Mouse (Mus musculus) embryonic facial prominence, embryonic 10.5 days (tissue): Measurements from ENCODE around the gene Vti1a. TPM values are rescaled to one million over a fixed set of nuclear protein-coding genes. Genes with fewer than 3 reads are reported as not detected.

ENCODE experiments used
- DNase-seq: peaks from one replicate; pipeline ENCODE4 v3.0.0-alpha.2; 2017; ENCODE audit warnings: low spot score
- H3K27ac ChIP-seq: fragments of 300-500 bp; sonication (generic); replicated peaks from 2 replicates; pipeline ENCODE4 v1.5.1; 2016; ENCODE audit warnings: mild to moderate bottlenecking
- H3K27me3 ChIP-seq: fragments of 300-500 bp; sonication (generic); replicated peaks from 2 replicates; pipeline ENCODE4 v1.6.1; 2016; ENCODE audit warnings: low read depth, mild to moderate bottlenecking; ENCODE audit not compliant: poor library complexity, severe bottlenecking
- H3K36me3 ChIP-seq: fragments of 300-500 bp; sonication (generic); replicated peaks from 2 replicates; pipeline ENCODE4 v1.6.1; 2016; ENCODE audit warnings: mild to moderate bottlenecking, moderate library complexity
- H3K4me1 ChIP-seq: fragments of 300-500 bp; sonication (generic); 2 replicates; pipeline ENCODE4 v1.6.1; 2016
- H3K4me3 ChIP-seq: fragments of 300-500 bp; sonication (generic); 2 replicates; pipeline ENCODE4 v1.5.1; 2016; ENCODE audit warnings: mild to moderate bottlenecking, moderate library complexity
- H3K9me3 ChIP-seq: fragments of 300-500 bp; sonication (generic); 2 replicates; pipeline ENCODE4 v1.6.1; 2016; ENCODE audit warnings: mild to moderate bottlenecking
- WGBS: fragments of 180-500 bp; shearing (Covaris S2); methylation state at CpG from one replicate; pipeline ENCODE4 v1.1.7; 2016; 5-methylcytosine and 5-hydroxymethylcytosine counted together
- polyA plus RNA-seq: library from polyadenylated mRNA; unstranded; fragments of >200 nt; fragmentation: Nextera tagmentation; extraction: Ambion mirVana; gene quantifications from 2 replicates; pipeline ENCODE4 v1.2.1, GENCODE M21; 2016

Gene Vti1a
- polyA plus RNA-seq, 1 experiment from 2014 or later: 31.2 TPM

DNA sequence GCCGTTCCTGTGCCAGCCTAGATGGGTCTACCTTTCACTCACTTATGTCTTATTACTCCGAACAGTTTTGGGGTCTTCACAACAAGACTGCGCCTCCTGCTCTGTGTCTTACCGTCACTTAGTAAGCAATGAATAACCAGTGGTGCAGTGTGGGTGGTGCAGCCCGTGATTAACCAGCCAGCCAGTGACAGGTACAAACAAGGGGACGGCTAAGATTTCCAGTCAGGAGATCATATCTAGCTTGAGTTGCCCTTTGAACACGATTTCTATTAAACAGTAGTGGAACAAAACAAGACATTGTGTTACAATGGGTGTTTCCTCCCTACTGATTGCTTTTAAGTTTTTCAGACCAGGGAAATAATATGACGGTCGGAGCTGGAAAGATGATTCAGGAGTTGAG, 27.2 kb downstream of the Vti1a start:
- Histone ChIP-seq H3K27me3 (no peaks in the 10 kb centered on the region), H3K36me3 (peaks cover 13% of the 10 kb centered on the region; the same call in 1 of the 2 replicates), H3K4me1 (no peaks in the 10 kb centered on the region), H3K4me3 (no peak overlapping the region), H3K9me3 (no peaks in the 10 kb centered on the region), H3K27ac (no peak overlapping the region)
- WGBS: 90% methylated on average over 9 of the region's 9 CpGs
- no peak for DNase-seq

DNA sequence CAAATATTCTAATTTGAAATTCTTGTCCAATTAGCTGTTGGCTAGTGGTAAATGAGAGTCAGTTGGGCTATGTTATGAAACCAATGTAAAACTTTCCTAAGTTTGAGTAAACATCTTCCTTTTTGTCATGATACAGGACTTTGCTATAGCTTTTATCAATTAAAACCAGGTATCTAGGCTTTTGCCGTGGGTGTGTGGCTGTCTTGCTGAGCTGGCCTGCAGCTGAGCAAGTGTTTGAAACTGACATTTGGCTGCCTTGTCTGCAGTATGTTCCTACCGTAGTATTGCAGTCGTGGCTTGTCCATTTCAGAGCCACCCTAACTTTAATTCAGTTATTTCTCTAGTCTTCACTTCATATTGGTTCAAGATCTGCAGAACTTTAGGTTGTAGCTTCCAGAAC, 32.1 kb downstream of the Vti1a start:
- no peak for DNase-seq
- 87% methylated on average over 3 of the region's 3 CpGs for WGBS
- Histone ChIP-seq H3K36me3 (peaks cover 7% of the 10 kb centered on the region; the same call in 1 of the 2 replicates), H3K4me1 (peaks cover 19% of the 10 kb centered on the region), H3K9me3 (no peaks in the 10 kb centered on the region), H3K4me3 (no peak overlapping the region), H3K27me3 (no peaks in the 10 kb centered on the region), H3K27ac (no peak overlapping the region)

DNA sequence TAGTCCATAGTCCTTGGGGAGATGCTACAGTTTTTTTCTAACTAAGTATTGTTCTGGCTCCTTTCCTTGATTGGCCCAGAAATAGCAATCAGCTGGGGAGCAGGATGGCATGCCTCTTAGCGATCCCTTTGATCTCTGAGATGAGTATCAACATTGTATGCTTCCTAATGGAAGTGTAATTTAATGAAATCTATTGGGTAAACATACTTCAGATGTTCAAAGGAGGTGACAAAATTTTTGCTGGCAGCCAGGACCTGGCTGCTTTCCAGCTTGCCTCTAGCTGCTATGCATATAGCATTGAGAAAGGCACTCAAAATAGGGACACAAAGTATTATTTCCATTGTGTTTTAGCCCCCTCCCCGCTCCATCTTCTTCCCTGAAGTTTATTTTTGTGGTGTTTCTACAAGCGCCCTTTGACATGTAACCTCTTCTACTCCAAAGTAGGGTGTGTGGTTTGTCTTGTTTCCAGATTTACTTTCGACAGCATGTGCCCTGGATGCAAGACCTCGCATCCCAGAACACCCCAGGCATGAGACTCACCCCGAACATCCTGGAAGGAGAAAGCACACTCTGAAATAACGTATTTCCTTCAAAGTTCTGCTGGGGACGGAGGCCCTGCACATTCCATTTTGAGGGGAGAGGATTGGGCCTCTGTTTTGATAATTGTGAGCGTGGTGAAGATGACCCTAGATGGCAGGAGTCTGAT, 34.7 kb downstream of the Vti1a start:
- Histone ChIP-seq H3K36me3 (no peaks in the 10 kb centered on the region; the same call in 1 of the 2 replicates), H3K27me3 (no peaks in the 10 kb centered on the region), H3K9me3 (no peaks in the 10 kb centered on the region), H3K4me1 (peaks cover 19% of the 10 kb centered on the region), H3K4me3 (no peak overlapping the region), H3K27ac (no peak overlapping the region)
- WGBS: 72% methylated on average over 9 of the region's 9 CpGs
- DNase-seq: no peak

DNA sequence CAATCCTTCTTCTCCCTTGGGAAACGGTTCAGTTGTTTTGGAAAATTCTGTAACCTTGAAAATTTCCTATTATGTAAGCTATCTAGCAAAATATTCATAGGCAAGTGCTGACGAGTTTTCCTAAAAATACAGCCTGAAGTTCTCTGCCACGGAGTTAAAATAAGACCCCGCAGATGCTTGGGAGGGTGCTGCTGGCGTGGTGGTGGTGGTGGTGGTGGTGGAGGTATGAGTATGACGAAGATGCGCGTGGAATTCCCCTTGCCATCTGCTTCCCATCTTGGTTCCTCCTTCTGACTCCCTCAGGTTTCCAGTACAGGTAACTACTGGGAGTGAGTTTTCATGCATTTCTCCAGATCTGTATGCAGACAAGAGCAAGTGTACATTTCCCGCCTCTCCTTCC, 46.5 kb downstream of the Vti1a start:
- no peak for DNase-seq
- Histone ChIP-seq H3K36me3 (no peaks in the 10 kb centered on the region), H3K27me3 (no peaks in the 10 kb centered on the region), H3K27ac (no peak overlapping the region), H3K4me1 (no peaks in the 10 kb centered on the region), H3K4me3 (no peak overlapping the region), H3K9me3 (no peaks in the 10 kb centered on the region)
- WGBS: 92% methylated on average over 9 of the region's 9 CpGs

DNA sequence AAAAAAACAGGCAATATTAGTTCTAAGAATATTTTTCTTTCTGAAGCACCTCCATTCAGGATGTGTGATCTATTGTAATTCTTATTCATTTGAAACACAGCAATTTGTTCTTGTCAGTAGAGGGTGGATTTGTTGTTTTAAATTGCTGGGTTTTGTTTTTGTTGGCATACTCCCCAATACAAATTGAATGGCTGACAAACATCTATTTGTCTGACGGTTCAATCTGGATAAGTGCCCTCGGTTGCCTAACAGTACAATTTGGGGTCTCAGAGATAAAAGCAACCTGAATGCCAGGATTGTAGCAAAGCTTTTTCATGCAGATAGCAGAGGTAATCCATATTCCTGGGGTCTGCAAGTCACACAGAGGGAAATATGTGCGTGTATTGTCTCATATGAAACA, 53.6 kb downstream of the Vti1a start:
- Histone ChIP-seq H3K9me3 (no peaks in the 10 kb centered on the region), H3K4me1 (peaks cover 3% of the 10 kb centered on the region; the same call in 1 of the 2 replicates), H3K4me3 (no peak overlapping the region), H3K27ac (no peak overlapping the region), H3K36me3 (no peaks in the 10 kb centered on the region), H3K27me3 (no peaks in the 10 kb centered on the region)
- WGBS: 74% methylated on average over 3 of the region's 3 CpGs
- no peak for DNase-seq

DNA sequence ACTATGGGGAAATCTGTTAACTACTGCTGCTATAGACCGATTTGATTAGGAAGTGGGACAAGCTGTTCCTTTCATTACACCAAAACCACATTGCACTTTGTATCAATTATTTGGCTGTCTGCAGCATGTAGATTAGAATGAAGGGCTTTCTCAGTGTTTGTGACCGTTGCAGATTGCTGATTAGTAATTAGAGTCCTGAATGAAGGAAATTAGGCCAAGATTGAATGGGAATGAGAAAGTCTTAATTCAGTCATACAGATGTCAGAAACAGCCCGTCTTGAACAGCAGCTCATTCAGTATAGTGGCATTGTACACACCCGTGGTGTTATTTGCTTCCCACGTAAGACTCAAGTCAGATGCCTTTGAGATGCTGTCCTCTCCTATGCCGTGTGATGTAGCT, 60.2 kb downstream of the Vti1a start:
- WGBS: 73% methylated on average over 6 of the region's 6 CpGs
- H3K4me3 ChIP-seq: no peak overlapping the region
- no peaks in the 10 kb centered on the region for H3K36me3 ChIP-seq
- no peak overlapping the region for H3K27ac ChIP-seq
- H3K4me1 ChIP-seq: peaks cover 17% of the 10 kb centered on the region
- no peaks in the 10 kb centered on the region for H3K9me3 ChIP-seq
- H3K27me3 ChIP-seq: no peaks in the 10 kb centered on the region
- DNase-seq: no peak

DNA sequence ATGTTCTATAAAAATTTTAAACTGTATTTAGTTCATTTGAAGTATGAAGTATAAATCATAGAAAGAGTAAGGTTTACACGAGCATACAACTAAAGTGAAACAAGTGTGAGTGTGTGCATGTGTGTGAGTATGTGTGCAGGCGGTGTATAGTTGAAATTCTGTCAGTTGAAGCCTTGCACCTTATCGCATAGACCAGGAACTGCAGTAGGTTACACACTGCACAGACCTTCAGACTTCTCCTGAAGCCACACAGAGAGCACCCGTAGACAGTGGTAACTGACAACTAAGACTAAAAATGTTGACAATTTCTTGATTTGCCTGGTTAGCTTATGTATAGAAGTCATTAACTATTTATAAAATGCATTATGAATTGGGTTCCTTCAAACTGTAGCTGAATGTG, 61.4 kb downstream of the Vti1a start:
- Histone ChIP-seq H3K27ac (no peak overlapping the region), H3K36me3 (no peaks in the 10 kb centered on the region), H3K27me3 (no peaks in the 10 kb centered on the region), H3K4me3 (no peak overlapping the region), H3K4me1 (peaks cover 26% of the 10 kb centered on the region), H3K9me3 (no peaks in the 10 kb centered on the region)
- 94% methylated on average over 4 of the region's 4 CpGs for WGBS
- no peak for DNase-seq

DNA sequence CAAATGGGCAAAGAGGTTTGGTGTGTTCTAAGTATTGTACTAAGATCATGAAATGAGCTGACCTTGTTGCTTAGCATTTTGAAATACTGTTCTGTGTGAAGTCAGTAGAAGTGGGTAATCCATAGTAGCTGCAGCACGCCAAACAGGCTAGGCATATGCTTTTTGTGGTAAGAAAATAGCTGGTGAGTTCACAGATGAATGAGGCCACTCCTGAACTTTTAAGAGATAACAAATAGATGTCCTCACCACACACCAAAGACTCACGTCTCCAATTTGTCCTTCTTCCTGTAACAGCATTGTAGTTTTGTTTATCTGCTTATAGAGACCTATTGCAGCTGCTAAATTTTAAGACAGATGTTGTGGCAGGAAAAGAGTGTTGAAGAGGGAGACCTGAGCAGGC, 62.8 kb downstream of the Vti1a start:
- WGBS: 68% methylated on average over 2 of the region's 2 CpGs
- Histone ChIP-seq H3K36me3 (no peaks in the 10 kb centered on the region), H3K27ac (no peak overlapping the region), H3K9me3 (no peaks in the 10 kb centered on the region), H3K4me1 (peaks cover 33% of the 10 kb centered on the region), H3K27me3 (no peaks in the 10 kb centered on the region), H3K4me3 (no peak overlapping the region)
- no peak for DNase-seq

DNA sequence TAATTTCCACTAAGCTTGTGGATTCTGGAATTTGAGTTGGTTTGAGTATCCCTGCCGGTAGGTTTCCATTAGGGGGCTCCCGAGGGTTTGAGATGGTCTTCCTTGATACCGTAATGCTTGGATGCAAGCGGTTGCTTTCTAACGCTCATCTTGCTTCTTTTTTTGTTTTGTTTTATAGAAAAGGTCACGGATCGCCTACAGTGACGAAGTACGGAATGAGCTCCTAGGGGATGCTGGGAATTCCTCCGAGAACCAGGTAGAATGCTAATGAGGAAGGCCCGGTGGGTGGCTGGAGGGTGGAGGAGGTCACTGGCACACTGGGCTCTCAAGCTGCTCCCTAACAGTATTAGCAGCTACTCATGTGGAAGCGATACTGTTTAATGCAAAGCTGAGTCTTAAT, 64.7 kb downstream of the Vti1a start:
- Histone ChIP-seq H3K27ac (peak overlapping the region; percentile 41; the same call in 1 of the 2 replicates), H3K4me3 (peak overlapping the region; percentile 40), H3K36me3 (no peaks in the 10 kb centered on the region), H3K9me3 (no peaks in the 10 kb centered on the region), H3K4me1 (peaks cover 33% of the 10 kb centered on the region), H3K27me3 (no peaks in the 10 kb centered on the region)
- WGBS: 11% methylated on average over 12 of the region's 12 CpGs
- DNase-seq: peak; percentile 40

DNA sequence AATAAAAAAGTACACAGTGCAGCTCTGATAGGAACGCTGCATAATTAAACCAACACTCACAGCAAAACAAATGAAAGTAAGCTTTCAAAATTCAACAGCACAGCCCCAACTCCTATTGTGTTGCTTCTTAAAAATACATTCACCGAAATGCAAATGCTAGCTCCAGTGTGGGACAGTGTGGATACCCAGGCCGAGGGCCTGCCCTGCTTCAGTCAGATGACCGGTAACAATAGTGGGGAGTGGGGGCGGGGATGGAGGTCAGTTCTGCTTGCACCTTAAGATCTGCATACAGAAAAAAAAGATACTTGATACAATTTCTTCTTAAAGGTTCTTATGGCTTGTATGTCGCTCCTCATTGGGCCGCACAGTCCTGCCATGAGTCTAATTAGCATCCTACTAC, 65.2 kb downstream of the Vti1a start:
- no peaks in the 10 kb centered on the region for H3K9me3 ChIP-seq
- WGBS: 69% methylated on average over 7 of the region's 7 CpGs
- no peaks in the 10 kb centered on the region for H3K36me3 ChIP-seq
- peak overlapping the region; percentile 4; the same call in 1 of the 2 replicates for H3K27ac ChIP-seq
- no peak for DNase-seq
- peaks cover 33% of the 10 kb centered on the region for H3K4me1 ChIP-seq
- H3K27me3 ChIP-seq: no peaks in the 10 kb centered on the region
- H3K4me3 ChIP-seq: no peak overlapping the region

DNA sequence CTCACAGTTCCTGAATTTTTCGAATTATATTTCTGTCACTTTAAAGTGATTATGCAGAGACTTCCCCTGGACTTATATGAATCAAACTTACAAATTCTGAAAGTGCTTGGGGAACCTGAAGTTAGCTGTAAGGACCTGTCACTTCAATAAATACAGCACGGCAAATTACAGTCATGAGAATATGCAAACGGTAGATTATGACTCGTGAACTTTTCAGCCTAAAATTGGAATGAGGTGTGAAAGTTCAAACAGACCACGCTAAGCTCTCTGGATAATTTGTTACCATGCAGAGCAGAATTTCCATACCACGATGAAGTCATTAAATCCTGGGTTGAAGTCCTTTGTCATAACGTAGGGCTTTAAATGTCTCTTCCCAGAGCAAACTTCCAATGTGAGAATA, 66.7 kb downstream of the Vti1a start:
- H3K27ac ChIP-seq: no peak overlapping the region
- H3K9me3 ChIP-seq: no peaks in the 10 kb centered on the region
- WGBS: 91% methylated on average over 7 of the region's 7 CpGs
- H3K27me3 ChIP-seq: no peaks in the 10 kb centered on the region
- H3K4me3 ChIP-seq: no peak overlapping the region
- H3K36me3 ChIP-seq: no peaks in the 10 kb centered on the region
- no peak for DNase-seq
- H3K4me1 ChIP-seq: peaks cover 33% of the 10 kb centered on the region

DNA sequence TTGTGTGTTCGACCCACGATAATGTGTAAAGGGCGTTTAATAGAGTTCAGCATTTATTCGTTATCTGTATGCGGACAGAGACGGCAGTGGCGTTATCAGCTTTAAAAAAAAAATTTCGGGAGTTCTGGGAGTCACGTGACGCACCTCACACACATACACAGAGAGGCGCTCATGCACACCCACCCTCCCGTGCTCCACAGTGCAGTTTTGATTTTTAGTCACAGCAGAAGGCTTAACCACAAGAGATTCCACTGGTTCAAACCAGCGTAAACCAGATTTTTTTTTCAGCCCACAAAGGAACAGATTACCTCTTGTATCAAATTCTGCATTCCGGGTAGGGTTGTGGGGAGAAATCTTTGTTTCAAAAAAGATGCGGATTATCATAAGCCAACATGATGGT, 68.5 kb downstream of the Vti1a start:
- Histone ChIP-seq H3K4me1 (peaks cover 30% of the 10 kb centered on the region), H3K27ac (no peak overlapping the region), H3K27me3 (no peaks in the 10 kb centered on the region), H3K4me3 (no peak overlapping the region), H3K36me3 (no peaks in the 10 kb centered on the region), H3K9me3 (no peaks in the 10 kb centered on the region)
- WGBS: 87% methylated on average over 15 of the region's 15 CpGs
- no peak for DNase-seq

DNA sequence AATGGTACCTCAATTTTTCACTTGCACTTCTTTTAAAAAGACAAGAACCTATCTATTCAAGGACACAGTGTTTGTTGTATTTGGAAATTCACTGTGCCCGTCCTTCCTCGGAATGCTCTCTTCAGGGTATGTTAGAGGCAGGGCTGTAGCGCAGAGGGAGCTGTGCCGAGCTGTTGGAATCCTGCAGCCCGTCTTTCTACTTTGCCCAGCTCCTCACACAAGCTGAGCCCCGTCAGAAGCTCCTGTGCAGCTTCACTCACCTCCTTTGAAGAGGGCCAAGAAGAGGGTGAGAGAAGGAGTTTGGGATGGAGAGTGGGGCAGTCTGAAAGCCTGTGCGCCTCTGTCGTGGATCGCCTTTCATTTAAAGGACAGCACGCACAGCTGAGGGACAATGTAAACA, 72.9 kb downstream of the Vti1a start:
- Histone ChIP-seq H3K27me3 (no peaks in the 10 kb centered on the region), H3K4me3 (no peak overlapping the region), H3K27ac (no peak overlapping the region; the same call in 1 of the 2 replicates), H3K4me1 (peaks cover 14% of the 10 kb centered on the region), H3K9me3 (no peaks in the 10 kb centered on the region), H3K36me3 (no peaks in the 10 kb centered on the region)
- DNase-seq: no peak
- WGBS: 52% methylated on average over 10 of the region's 10 CpGs
